22 mouse cellular contexts compared by ENCODE assay signal in the genomic region with DNA sequence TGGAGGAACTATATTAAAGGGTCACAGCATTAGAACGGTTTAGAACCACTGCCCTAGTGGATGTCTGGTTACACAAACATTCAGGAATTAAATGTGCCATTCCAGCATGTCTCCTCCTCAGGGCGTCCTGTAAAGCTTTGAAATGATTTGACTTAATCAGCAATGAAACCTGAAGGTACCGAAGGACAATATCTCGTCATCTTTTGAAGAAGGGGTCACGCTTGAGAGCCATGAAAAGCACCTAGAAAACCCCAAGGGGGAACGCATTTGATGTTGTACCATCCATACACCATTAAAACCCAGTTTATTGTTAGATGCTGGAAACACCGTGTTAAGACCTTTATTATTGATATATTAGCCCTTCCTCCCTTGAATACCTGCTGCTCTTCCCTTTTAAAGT. TPM values are rescaled to one million over a fixed set of nuclear protein-coding genes. Genes with fewer than 3 reads are reported as not detected.
DNase-seq lines count a peak whose midpoint lies in the region; ATAC-seq and TF ChIP-seq lines count a peak whose summit lies in the region.
"Had no signal": no experiment of that assay in that cellular context is flagged by ENCODE, and none has a peak within 500 bp of the region (broad histone marks: within the 10 kb centered on the region; RNA-seq: fewer than 3 reads in every experiment).

No protein-coding gene starts in this region.

- TF ChIP-seq CTCF in CH12.LX (conservative IDR thresholded peaks at IDR 0.05 in 1 of 2, IDR thresholded peaks at IDR 0.05 in 1 of 2; ENCODE audit: low read depth in 2 of 2, low read length in 2 of 2), result no peak

- no peaks in the 10 kb centered on the region for H3K27me3 ChIP-seq in CH12.LX (replicated peaks)
- H3K27me3 ChIP-seq: embryonic facial prominence, embryonic 13.5 days; embryonic facial prominence, embryonic 15.5 days; forebrain, embryonic 12.5 days had no signal

- H3K27ac ChIP-seq in CH12.LX (ENCODE audit: insufficient read depth, low read depth), result peak overlapping the region; percentile 25; the same call in 1 of the 2 replicates
- H3K27ac ChIP-seq: embryonic facial prominence, embryonic 13.5 days; embryonic facial prominence, embryonic 15.5 days; forebrain, embryonic 10.5 days; forebrain, embryonic 12.5 days had no signal

- DNase-seq in spleen, postnatal 36 days (ENCODE audit: low spot score in 2 of 2), result peak; percentile 25 to 45
- no peak for DNase-seq in spleen, adult 18-20 months
- DNase-seq in CH12.LX (ENCODE audit: extremely low read depth), result peak; percentile 74
- no peak for DNase-seq in gastrocnemius, postnatal 10 days
- DNase-seq: adrenal gland, adult 2 months; adrenal gland, postnatal 10 days; adrenal gland, postnatal 25 days; cerebellum, adult 11 months; cerebellum, adult 18-20 months; cerebellum, adult 8-10 months; cerebellum, adult 9-11 months; cerebellum, postnatal 14 days; cerebellum, postnatal 36 days; embryo, embryonic 11 days had no signal

- peak; percentile 40; the same call in 1 of the 2 replicates for TF ChIP-seq EP300 in CH12.LX (IDR thresholded peaks at IDR 0.05; ENCODE audit: low read length)

- peaks cover 62% of the 10 kb centered on the region for H3K79me2 ChIP-seq in CH12.LX (replicated peaks; ENCODE audit: control insufficient read depth, extremely low read depth, insufficient read depth, poor library complexity, severe bottlenecking)

- ATAC-seq in inflammation-experienced regulatory T-cells, adult 6 months, result no peak
- ATAC-seq: forebrain, embryonic 14.5 days; forebrain, embryonic 16.5 days had no signal

- H3K4me2 ChIP-seq in CH12.LX (ENCODE audit: insufficient read depth, low read depth, poor library complexity, severe bottlenecking), result peak overlapping the region; percentile 98
- H3K4me2 ChIP-seq: embryonic facial prominence, embryonic 13.5 days; embryonic facial prominence, embryonic 15.5 days; forebrain, embryonic 12.5 days had no signal

- H3K9ac ChIP-seq in CH12.LX (ENCODE audit: insufficient read depth, low read depth), result peak overlapping the region; percentile 48
- H3K9ac ChIP-seq: embryonic facial prominence, embryonic 13.5 days; embryonic facial prominence, embryonic 15.5 days; forebrain, embryonic 12.5 days had no signal

- H3K4me1 ChIP-seq in CH12.LX (ENCODE audit: control insufficient read depth in 1 of 2, insufficient read depth in 2 of 2), result peaks cover 32 to 93% of the 10 kb centered on the region in 2 experiments

- no peaks in the 10 kb centered on the region for H3K9me3 ChIP-seq in CH12.LX (replicated peaks; ENCODE audit: low read length)
- H3K9me3 ChIP-seq: embryonic facial prominence, embryonic 13.5 days; embryonic facial prominence, embryonic 15.5 days; forebrain, embryonic 10.5 days; forebrain, embryonic 12.5 days had no signal

- TF ChIP-seq RAD21 in CH12.LX (IDR thresholded peaks at IDR 0.05; ENCODE audit: low read depth, low read length), result no peak

- in situ Hi-C loops in CH12.LX (cut with MboI; ENCODE audit: low pct_ligation_motif_present, low pct_unique_long_range_greater_than_20kb, low sequenced_read_pairs), result no loop called here

- H3K4me3 ChIP-seq in CH12.LX (replicated peaks in 1 of 3; ENCODE audit: low read depth in 2 of 3, low read length in 2 of 3, poor library complexity in 1 of 3), result peak overlapping the region in 1 of 3 experiments; percentile 8
- H3K4me3 ChIP-seq: embryonic facial prominence, embryonic 13.5 days; embryonic facial prominence, embryonic 15.5 days; erythroblast, embryonic 14.5 days; forebrain, embryonic 10.5 days; forebrain, embryonic 12.5 days had no signal

- dilution Hi-C loops in CH12.LX (cut with MboI; ENCODE audit: extremely low pct_ligation_motif_present, extremely low pct_unique_long_range_greater_than_20kb, low sequenced_read_pairs), result no loop called here

- H3K36me3 ChIP-seq in CH12.LX (replicated peaks in 1 of 2; ENCODE audit: control insufficient read depth in 1 of 2, insufficient read depth in 1 of 2, low read length in 1 of 2), result peaks cover 0 to 9% of the 10 kb centered on the region in 2 experiments
- H3K36me3 ChIP-seq: embryonic facial prominence, embryonic 15.5 days; forebrain, embryonic 10.5 days; forebrain, embryonic 12.5 days had no signal

- TF ChIP-seq POLR2A in CH12.LX (IDR thresholded peaks at IDR 0.05; ENCODE audit: low read depth, low read length), result no peak

TF ChIP-seq in CH12.LX, 34 proteins besides CTCF, POLR2A, EP300 and RAD21:
- TF ChIP-seq MEF2A (IDR thresholded peaks at IDR 0.05; ENCODE audit: borderline replicate concordance, low read depth, low read length) (peak; percentile 57; the same call in 1 of the 2 replicates), ZMIZ1 (IDR thresholded peaks at IDR 0.05; ENCODE audit: low read depth, low read length) (no peak), ZC3H11A (IDR thresholded peaks at IDR 0.05; ENCODE audit: low read depth, low read length) (no peak), TBP (conservative IDR thresholded peaks at IDR 0.05; ENCODE audit: low read depth, low read length) (no peak), POLR2AphosphoS2 (IDR thresholded peaks at IDR 0.05; ENCODE audit: low read depth, low read length) (no peak), UBTF (IDR thresholded peaks at IDR 0.05; ENCODE audit: low read depth, low read length) (no peak), ZKSCAN1 (IDR thresholded peaks at IDR 0.05; ENCODE audit: borderline replicate concordance, low read depth, low read length) (no peak; the same call in 1 of the 2 replicates), MAZ (IDR thresholded peaks at IDR 0.05; ENCODE audit: low read depth, low read length) (peak; percentile 66; the same call in 1 of the 2 replicates), E2F4 (IDR thresholded peaks at IDR 0.05; ENCODE audit: insufficient replicate concordance, low read depth, low read length) (no peak), SMC3 (IDR thresholded peaks at IDR 0.05; ENCODE audit: low read depth, low read length) (no peak), MAFK (IDR thresholded peaks at IDR 0.05; ENCODE audit: insufficient replicate concordance, low read length) (no peak; the same call in 1 of the 2 replicates), USF2 (conservative IDR thresholded peaks at IDR 0.05; ENCODE audit: low read depth, low read length) (no peak), HCFC1 (IDR thresholded peaks at IDR 0.05; ENCODE audit: low read depth, low read length) (peak; percentile 36), ELF1 (IDR thresholded peaks at IDR 0.05; ENCODE audit: low read depth, low read length) (peak; percentile 33; the same call in 1 of the 2 replicates), SIN3A (IDR thresholded peaks at IDR 0.05; ENCODE audit: low read length) (no peak), IRF4 (IDR thresholded peaks at IDR 0.05; ENCODE audit: low read depth, low read length) (peak; percentile 47; the same call in 1 of the 2 replicates), NRF1 (IDR thresholded peaks at IDR 0.05; ENCODE audit: low read depth, low read length) (no peak; the same call in 1 of the 2 replicates), PAX5 (IDR thresholded peaks at IDR 0.05; ENCODE audit: low read length) (no peak), CHD1 (IDR thresholded peaks at IDR 0.05; ENCODE audit: low read depth, low read length) (peak; percentile 63; the same call in 1 of the 2 replicates), USF1 (IDR thresholded peaks at IDR 0.05; ENCODE audit: low read depth, low read length) (no peak), NELFE (IDR thresholded peaks at IDR 0.05; ENCODE audit: low read depth, low read length) (no peak), JUND (conservative IDR thresholded peaks at IDR 0.05; ENCODE audit: low read depth, low read length) (no peak), RCOR1 (conservative IDR thresholded peaks at IDR 0.05; ENCODE audit: low read depth, low read length) (peak; percentile 71; the same call in 1 of the 2 replicates), JUN (IDR thresholded peaks at IDR 0.05; ENCODE audit: insufficient read depth, low read depth, low read length) (no peak), ETS1 (conservative IDR thresholded peaks at IDR 0.05; ENCODE audit: low read depth, low read length) (peak; percentile 39), GABPA (IDR thresholded peaks at IDR 0.05; ENCODE audit: insufficient replicate concordance, low read depth, low read length) (no peak), MXI1 (IDR thresholded peaks at IDR 0.05; ENCODE audit: low read depth, low read length) (peak; percentile 63; the same call in 1 of the 2 replicates), KAT2A (IDR thresholded peaks at IDR 0.05; ENCODE audit: insufficient replicate concordance, low read length) (0 out of 2 replicates have a peak, but pooled peaks have one; percentile 29), BHLHE40 (IDR thresholded peaks at IDR 0.05; ENCODE audit: low read depth, low read length) (peak; percentile 52), TCF12 (IDR thresholded peaks at IDR 0.05; ENCODE audit: low read depth, low read length) (peak; percentile 53; the same call in 1 of the 2 replicates), CHD2 (IDR thresholded peaks at IDR 0.05; ENCODE audit: low read length) (0 out of 2 replicates have a peak, but pooled peaks have one; percentile 16), MYC (IDR thresholded peaks at IDR 0.05; ENCODE audit: low read depth, low read length) (0 out of 2 replicates have a peak, but pooled peaks have one; percentile 47), MAX (IDR thresholded peaks at IDR 0.05; ENCODE audit: low read length) (peak; percentile 50), ZNF384 (IDR thresholded peaks at IDR 0.05; ENCODE audit: low read depth, low read length) (no peak)

RNA-seq across cellular contexts. Expression of a gene that starts 36.8 kb away (rescaled TPM):
- 63.4 and 71.7 TPM in 2 replicates for total RNA-seq in CH12.LX (2012; rRNA removed)
- 143 and 153 TPM in 2 replicates for total RNA-seq in CH12.LX (2014; rRNA removed)
- polyA plus RNA-seq in CH12.LX (2012; ENCODE audit: insufficient read length, low read depth), result 130 and 134 TPM in 2 replicates
- polyA plus RNA-seq in inflammation-experienced regulatory T-cells, adult 6 months (2017; shearing (Covaris generic)), result 10 to 100 TPM; 12.9 to 20.0 (median 19.0) TPM
- total RNA-seq in gastrocnemius, postnatal 10 days (2021), result 100 to 1,000 TPM; 161 to 166 TPM

Comparison
In these comparisons a context has a peak if more than half of its experiments do, and no peak if none do; other contexts are left out.
1. DNase-seq: peak in spleen, postnatal 36 days (2 of 2) and CH12.LX (single experiment); none in spleen, adult 18-20 months (0 of 2) and gastrocnemius, postnatal 10 days (single experiment).